Mouse (Mus musculus) CD4-positive naive resting alpha-beta T cell, adult 57 days (primary cell): ENCODE data around the gene Foxred2. TPM values are rescaled to one million over a fixed set of nuclear protein-coding genes. Genes with fewer than 3 reads are reported as not detected.

Source experiments
- total RNA-seq: library from RNA; stranded (reverse); gene quantifications from one replicate; pipeline ENCODE4 v1.2.4, GENCODE M21; 2023

The Foxred2 gene
- 4.6 TPM for total RNA-seq

DNA sequence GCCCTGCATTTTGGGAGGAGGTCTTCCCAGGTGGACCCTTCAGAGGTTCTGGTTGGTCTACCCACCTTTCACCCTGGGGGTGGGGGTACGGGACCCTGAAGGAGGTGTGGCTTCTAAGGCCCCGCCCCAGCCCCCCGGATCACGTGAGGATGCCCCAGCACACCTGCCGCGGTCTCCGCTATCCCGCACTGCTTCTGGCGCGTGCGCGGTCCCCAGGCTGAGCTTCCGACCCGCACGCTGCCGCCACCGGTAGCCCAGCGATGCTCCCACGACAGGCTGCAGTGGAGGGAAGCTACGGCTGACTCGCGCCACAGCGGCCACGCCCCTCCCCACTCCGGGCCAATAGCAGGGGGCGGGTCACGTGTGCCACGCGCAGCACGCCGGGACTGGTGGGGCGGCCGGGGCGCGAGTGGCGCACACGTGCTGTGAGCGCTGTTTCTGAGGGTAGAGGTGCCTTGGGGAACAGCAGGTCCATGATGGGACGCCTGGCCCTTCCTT, at the start of gene Foxred2:
Gene Foxred2 (minus strand): TSS at position 319 of the 498 bp plus-strand sequence.

GRCm38 (mm10) chr15:77970470-77971292, 14.2 kb upstream of the Foxred2 start, which contains the start of gene Eif3d:
TSS of gene Eif3d (minus strand) at chr15:77970813.

GRCm38 (mm10) chr15:77928673-77929331, 27.7 kb downstream of the Foxred2 start, which contains the start of gene Txn2:
TSS of gene Txn2 (minus strand) at chr15:77929006.

Other genes with a start within 250 kb of the Foxred2 start
- gene Apol9b, start 227.7 kb downstream of the Foxred2 start, total RNA-seq = 1.8 TPM
- gene Apol8, start 199.7 kb downstream of the Foxred2 start, total RNA-seq = 23.1 TPM
- 1,228 TPM for gene Myh9, start 114.5 kb downstream of the Foxred2 start, total RNA-seq
- 82.8 TPM for gene Txn2, start 27.7 kb downstream of the Foxred2 start, total RNA-seq
- 155 TPM for gene Eif3d, start 14.1 kb upstream of the Foxred2 start, total RNA-seq
- not detected for gene Cacng2, start 163.3 kb upstream of the Foxred2 start, total RNA-seq
- 18.0 TPM for gene Ift27, start 217.4 kb upstream of the Foxred2 start, total RNA-seq
- gene Pvalb, start 249.7 kb upstream of the Foxred2 start, total RNA-seq = not detected